Mouse (Mus musculus): ENCODE data around the gene Cops8. TPM values are rescaled to one million over a fixed set of nuclear protein-coding genes. Genes with fewer than 3 reads are reported as not detected.

Cops8 gene
- polyA plus RNA-seq, 1 experiment, result 103 TPM

GRCm38 (mm10) chr1:90650781-90651437 lies 48.1 kb downstream of the Cops8 start:
- peak; percentile 58 to 81 for DNase-seq (ENCODE audit: extremely low spot score in 1 of 2, low spot score in 1 of 2)

GRCm38 (mm10) chr1:90651781-90652180 lies 49.0 kb downstream of the Cops8 start:
- DNase-seq (ENCODE audit: extremely low spot score in 1 of 2, low spot score in 1 of 2), result no peak

- no peak for DNase-seq (ENCODE audit: extremely low spot score in 1 of 2, low spot score in 1 of 2)
Observed at GRCm38 (mm10) chr1:90652553-90652952, 49.8 kb downstream of the Cops8 start.

- DNase-seq (ENCODE audit: extremely low spot score in 1 of 2, low spot score in 1 of 2), result no peak
Observed at GRCm38 (mm10) chr1:90656492-90657245, 53.9 kb downstream of the Cops8 start.

- DNase-seq (ENCODE audit: extremely low spot score in 1 of 2, low spot score in 1 of 2), result no peak
Observed at GRCm38 (mm10) chr1:90657292-90658050, 54.7 kb downstream of the Cops8 start.

GRCm38 (mm10) chr1:90658581-90658980 lies 55.8 kb downstream of the Cops8 start:
- no peak for DNase-seq (ENCODE audit: extremely low spot score in 1 of 2, low spot score in 1 of 2)

GRCm38 (mm10) chr1:90660150-90660549 lies 57.4 kb downstream of the Cops8 start:
- no peak for DNase-seq (ENCODE audit: extremely low spot score in 1 of 2, low spot score in 1 of 2)

- DNase-seq (ENCODE audit: extremely low spot score in 1 of 2, low spot score in 1 of 2), result no peak
Observed at GRCm38 (mm10) chr1:90662491-90662890, 59.7 kb downstream of the Cops8 start.

Other genes starting within 250 kb of the Cops8 start
- 1.5 and 2.2 TPM in 2 replicates for gene Col6a3, start 241.0 kb downstream of the Cops8 start, polyA plus RNA-seq (2012; rRNA removed)

Data from frontal cortex, adult 2 months (tissue).